Mouse (Mus musculus): ENCODE results near the gene Tacr2.

The Tacr2 gene

DNA sequence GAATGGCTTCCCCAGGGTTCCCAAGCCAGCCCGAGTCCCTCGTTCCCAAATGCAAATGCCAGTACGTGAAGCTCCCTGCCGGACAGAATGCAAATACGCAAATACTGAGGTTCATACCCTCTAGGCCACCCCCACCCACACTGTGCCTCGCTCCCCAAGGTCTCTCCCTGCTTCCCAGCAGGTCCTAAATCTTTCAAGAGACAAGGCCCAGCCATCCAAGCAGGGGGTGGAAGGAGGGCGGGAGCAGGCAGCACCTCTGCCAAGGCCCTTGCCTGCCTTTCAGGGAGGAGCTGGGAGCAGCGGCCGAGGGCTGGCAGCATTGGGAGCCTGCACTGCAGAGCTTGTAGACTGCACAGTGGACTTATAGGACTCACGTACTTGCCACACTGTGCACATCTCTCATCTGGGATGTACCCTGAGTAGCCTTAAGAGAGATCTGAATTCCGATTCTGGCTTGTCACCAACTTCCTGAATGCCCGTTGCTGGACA, at the start of gene Tacr2:
Gene Tacr2 (plus strand): TSS at position 439 of the 489 bp plus-strand sequence.
- WGBS = 75% methylated on average over 12 of the region's 12 CpGs

DNA sequence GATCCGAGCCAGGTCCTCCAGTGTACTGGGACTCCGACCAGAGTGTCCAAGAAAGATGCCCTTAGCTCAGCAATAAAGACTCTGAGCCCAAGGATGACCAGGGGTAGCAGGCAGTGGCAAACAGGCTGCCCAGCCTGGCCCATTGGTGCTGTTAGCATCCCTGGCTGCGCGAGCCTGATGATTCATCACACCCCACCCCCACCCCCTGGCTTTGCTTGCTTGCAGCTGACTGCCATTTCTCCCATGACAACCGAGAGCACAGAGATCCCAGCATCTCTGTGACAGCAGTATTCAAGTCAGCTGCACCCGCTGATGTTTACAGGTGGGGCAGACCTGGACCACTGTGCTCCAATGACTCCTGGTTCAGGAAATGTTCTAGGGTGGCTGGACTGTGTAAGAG, 49.7 kb upstream of the Tacr2 start:
- WGBS = 53% methylated on average over 6 of the region's 6 CpGs

- WGBS = 73% methylated on average over 10 of the region's 10 CpGs
Measured at GRCm38 (mm10) chr10:62208241-62208896, 43.9 kb upstream of the Tacr2 start.

DNA sequence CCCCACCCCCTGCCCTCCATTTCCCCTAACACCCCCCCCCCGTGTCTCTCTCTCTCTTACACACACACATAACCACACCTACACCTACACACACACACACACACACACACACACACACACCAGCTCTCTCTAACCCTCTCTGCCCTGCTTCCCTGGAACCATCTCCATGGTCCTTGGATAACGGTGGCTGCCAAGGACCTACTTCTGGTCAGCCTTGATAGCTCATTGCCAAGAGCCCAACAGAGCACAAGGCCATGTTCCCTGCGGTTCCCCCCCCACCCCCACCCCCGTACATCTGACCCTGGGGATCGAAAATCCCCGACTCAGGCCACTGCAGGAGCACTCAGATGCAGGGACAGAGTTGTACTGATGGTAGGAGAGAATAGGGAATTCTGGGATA, 40.9 kb upstream of the Tacr2 start:
- WGBS = 72% methylated on average over 5 of the region's 6 CpGs

DNA sequence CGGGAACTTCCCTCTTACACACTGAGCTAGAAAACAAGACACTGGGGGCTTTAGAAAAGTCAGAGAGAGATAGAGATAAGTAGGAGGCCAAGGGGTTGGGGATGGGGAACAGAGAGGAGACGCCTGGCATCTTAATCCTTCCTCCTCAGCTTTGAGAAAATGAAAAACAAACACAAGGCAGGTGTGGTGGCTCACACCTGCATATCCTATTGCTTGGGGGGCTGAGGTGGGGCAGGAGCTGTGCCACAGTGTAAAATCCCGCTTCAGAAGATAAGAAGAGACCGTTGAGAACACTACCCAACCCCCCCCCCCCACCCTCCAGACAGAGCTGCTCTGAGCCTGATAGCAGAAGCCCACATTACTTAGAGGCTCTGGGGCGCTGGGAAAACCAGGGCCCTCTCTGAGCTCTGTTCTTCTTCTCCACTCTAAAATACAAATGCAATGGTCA, 37.0 kb upstream of the Tacr2 start:
- 85% methylated on average over 5 of the region's 5 CpGs for WGBS

DNA sequence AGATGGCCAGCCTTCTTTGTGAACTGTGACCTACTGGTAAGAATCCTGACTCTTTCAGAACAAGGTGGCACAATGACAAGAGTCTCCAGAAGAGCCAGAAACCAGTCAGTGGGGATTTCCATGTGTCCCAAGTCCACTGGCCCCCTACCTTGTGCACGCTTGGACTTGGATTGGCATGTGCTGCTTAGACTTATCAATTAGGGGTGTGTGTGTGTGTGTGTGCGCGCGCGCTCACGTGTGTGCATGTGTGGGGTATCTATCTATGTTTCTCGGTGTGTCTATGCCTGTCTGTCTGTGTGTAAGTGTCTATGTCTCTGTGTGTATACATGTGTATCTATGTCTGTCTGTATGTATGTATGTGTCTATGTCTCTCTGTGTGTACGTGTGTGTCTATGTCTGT, 36.6 kb upstream of the Tacr2 start:
- WGBS = 96% methylated on average over 8 of the region's 8 CpGs

DNA sequence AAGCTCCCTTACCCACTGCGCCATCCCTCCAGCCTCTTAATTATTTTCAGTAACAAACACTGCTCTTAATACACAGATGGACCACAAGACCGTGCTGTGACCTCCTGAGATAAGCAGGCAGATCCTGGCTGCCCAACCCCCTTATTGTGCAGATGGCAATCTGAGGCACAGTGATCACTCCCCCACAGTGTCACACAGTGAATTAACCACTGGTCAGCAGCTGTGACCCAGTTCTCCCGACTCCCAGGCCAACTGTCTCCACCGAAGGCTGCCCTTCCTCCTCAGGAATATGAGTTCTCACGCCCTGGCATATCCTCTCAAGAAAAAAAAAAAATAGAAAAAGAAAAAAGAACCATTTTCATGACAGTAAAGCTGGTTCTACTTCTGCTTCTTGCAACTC, 35.6 kb upstream of the Tacr2 start:
- 51% methylated on average over 5 of the region's 5 CpGs for WGBS

- 70% methylated on average over 8 of the region's 8 CpGs for WGBS
Measured at GRCm38 (mm10) chr10:62217196-62217595, 35.0 kb upstream of the Tacr2 start.

- 94% methylated on average over 19 of the region's 19 CpGs for WGBS
Measured at GRCm38 (mm10) chr10:62218044-62218788, 34.0 kb upstream of the Tacr2 start.

GRCm38 (mm10) chr10:62218789-62219172, 33.5 kb upstream of the Tacr2 start:
- WGBS = 72% methylated on average over 7 of the region's 7 CpGs

DNA sequence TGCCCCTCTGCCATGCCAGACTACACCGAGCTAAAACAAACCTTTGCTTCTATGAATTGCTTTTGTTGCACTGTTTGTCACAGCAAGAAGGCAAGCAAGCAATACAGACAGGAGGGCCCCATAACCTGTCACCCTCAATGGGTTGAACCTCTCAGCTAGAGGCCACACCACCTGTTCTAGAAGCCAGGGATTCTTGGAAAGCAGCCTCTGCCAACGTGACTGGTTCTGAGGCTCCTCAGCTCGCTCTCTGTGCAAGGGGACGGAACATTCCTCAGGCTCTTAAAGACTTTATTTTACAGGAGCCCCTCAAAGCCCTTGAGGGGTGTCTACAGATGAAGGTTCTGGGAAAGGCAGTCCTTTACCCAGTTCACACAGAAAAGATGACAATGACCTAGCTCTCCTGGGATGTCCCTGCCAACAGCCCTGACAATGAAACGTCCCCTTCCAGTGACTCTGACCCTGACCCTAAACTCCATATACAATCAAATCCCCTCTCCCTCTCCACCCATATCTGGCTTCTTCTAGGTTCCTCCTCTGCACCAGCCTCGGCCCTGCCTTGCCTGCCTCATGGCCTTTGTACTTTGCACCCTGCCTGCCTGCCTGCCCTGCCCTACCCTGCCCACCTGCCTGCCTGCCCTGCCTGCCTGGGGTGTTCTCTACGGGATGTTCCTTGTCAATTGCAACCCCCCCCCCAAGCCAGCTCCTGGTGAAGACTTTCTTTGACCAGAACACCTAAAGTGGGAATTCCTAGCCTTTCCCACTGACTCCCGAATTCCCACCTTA, 31.3 kb upstream of the Tacr2 start:
- 82% methylated on average over 8 of the region's 8 CpGs for WGBS

GRCm38 (mm10) chr10:62221647-62222046, 30.6 kb upstream of the Tacr2 start:
- WGBS = 88% methylated on average over 2 of the region's 2 CpGs

DNA sequence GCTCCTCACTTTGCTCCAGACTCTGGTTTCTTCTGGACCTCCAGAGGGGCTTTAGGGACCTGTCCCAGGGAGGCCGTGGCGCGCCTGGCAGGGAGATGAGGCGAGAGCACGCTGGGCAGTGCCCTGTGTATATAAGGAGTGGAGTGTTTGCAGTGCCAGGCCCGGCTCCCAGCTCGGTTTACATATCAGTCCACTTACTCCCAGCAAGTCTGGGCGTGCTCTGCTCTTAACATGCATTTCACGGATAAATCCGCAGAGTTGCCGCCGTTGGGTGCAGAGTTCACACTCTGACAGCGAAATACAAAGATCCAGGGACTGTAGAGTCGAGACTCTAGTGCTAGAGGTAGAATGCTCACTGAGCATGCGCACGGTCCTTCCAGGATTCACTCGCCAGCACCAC, 29.5 kb upstream of the Tacr2 start:
- WGBS = 88% methylated on average over 17 of the region's 17 CpGs

- 82% methylated on average over 6 of the region's 6 CpGs for WGBS
Measured at GRCm38 (mm10) chr10:62224231-62224630, 28.0 kb upstream of the Tacr2 start.

- WGBS = 83% methylated on average over 7 of the region's 7 CpGs
Measured at GRCm38 (mm10) chr10:62225839-62226238, 26.4 kb upstream of the Tacr2 start.

DNA sequence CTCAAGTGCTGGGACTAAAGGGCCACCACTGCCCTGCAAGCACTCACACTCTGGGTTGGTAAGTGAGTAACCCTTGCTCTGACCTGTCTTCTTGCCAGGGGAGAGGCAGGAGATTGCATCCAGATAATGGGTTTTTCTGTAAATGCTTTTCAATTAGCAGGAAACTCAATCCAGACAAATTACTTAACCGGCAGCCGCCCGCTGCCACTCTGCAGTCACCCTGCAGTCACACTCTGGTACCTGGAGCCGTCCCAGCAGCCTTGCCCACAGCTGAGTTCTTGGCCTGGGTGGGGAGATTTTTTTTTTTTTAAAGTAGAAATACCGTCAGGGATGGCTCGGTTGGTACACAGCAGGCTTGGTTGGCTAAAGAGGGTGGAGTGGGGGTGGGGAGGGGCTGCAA, 24.1 kb upstream of the Tacr2 start:
- 67% methylated on average over 6 of the region's 6 CpGs for WGBS

- WGBS = 2% methylated on average over 59 of the region's 59 CpGs
Measured at GRCm38 (mm10) chr10:62230708-62231394, 21.4 kb upstream of the Tacr2 start, which contains the start of gene Tspan15. Gene Tspan15, minus strand, starts transcription at chr10:62231251.

- 9% methylated on average over 13 of the region's 13 CpGs for WGBS
Measured at GRCm38 (mm10) chr10:62231395-62231732, 20.9 kb upstream of the Tacr2 start.

GRCm38 (mm10) chr10:62231811-62232210, 20.4 kb upstream of the Tacr2 start:
- WGBS = 86% methylated on average over 3 of the region's 3 CpGs

DNA sequence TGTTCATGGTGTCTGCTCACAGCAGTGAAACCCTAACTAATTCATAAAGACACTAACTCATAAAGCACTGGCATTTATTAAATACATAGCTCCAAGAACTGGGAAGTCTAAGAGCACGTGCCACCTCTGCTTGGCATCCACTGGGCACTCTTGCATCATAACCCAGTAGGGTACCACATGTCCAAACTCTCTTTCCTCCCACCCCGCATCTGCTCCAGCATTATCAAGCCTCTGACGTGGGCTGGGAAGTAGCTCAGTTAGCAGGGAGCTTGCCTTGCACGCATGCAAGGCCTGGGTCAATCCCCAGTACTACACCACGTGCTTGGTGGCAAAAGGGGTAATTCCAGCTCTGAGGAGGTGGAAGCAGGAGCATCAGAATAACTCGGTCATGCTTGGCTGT, 16.1 kb upstream of the Tacr2 start:
- 71% methylated on average over 6 of the region's 6 CpGs for WGBS

DNA sequence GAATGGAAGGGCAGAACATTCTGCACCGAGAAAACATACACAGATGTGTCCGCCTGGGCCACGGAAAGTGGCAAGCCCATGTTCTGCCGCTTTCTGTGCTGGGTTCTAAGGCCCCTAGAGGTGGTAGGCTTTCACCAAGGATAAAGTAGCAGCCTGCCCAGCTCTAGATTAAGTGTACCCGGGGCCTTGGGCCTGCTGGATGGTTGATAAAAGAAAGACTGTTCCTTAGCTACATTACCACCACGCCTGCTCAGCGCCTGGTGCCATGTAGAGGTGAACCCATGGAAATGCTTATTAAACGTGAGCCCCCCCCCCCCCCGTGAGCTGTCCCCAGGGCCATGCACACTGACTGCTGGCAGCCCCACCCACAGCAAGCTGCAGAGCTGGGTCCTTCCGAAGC, 15.0 kb upstream of the Tacr2 start:
- 84% methylated on average over 10 of the region's 10 CpGs for WGBS

- WGBS = 77% methylated on average over 3 of the region's 3 CpGs
Measured at GRCm38 (mm10) chr10:62238688-62239087, 13.6 kb upstream of the Tacr2 start.
